Mouse (Mus musculus) cerebellum, adult 2 months (tissue): Measurements from ENCODE around the gene Galk2. TPM values are rescaled to one million over a fixed set of nuclear protein-coding genes. Genes with fewer than 3 reads are reported as not detected.

Source experiments
- DNase-seq, 2 experiments: peaks; one replicate each; pipeline ENCODE4 v3.0.0; 2021
- H3K27ac ChIP-seq: fragments of 200-500 bp; 2 replicates; pipeline ENCODE4 v1.5.1; 2012; ENCODE audit warnings: low read length, control low read depth, inconsistent platforms; ENCODE audit not compliant: insufficient read depth
- H3K27me3 ChIP-seq: fragments of 200-500 bp; 2 replicates; pipeline ENCODE4 v1.6.1; 2012; ENCODE audit warnings: inconsistent platforms, mild to moderate bottlenecking, low read length, moderate library complexity; ENCODE audit not compliant: control insufficient read depth, insufficient read depth
- H3K4me1 ChIP-seq: fragments of 200-500 bp; 2 replicates; pipeline ENCODE4 v1.6.1; 2011; ENCODE audit warnings: low read length; ENCODE audit not compliant: control insufficient read depth, insufficient read depth
- H3K4me3 ChIP-seq: fragments of 200-500 bp; replicated peaks from 2 replicates; pipeline ENCODE3; 2011; ENCODE audit warnings: mild to moderate bottlenecking, low read depth, low read length, control low read depth; ENCODE audit not compliant: insufficient read depth
- CTCF ChIP-seq: fragments of 200-500 bp; IDR thresholded peaks from 2 replicates; pipeline ENCODE4 v1.5.1; 2011; ENCODE audit warnings: low read depth, mild to moderate bottlenecking, control low read depth, low read length, moderate library complexity, borderline replicate concordance; ENCODE audit not compliant: insufficient read depth
- POLR2A ChIP-seq: fragments of 200-500 bp; IDR thresholded peaks from 2 replicates; pipeline ENCODE4 v1.6.1; 2011; ENCODE audit warnings: low read length, control low read depth, borderline replicate concordance; ENCODE audit not compliant: insufficient read depth
- WGBS: fragments of 180-500 bp; shearing (Covaris S2); methylation state at CpG from one replicate; pipeline ENCODE4 v1.1.7; 2018; 5-methylcytosine and 5-hydroxymethylcytosine counted together
- polyA plus RNA-seq: library from polyadenylated mRNA; depleted of rRNA; stranded (reverse); fragments of >200 nt; gene quantifications from 2 replicates; pipeline ENCODE4 v1.2.3, GENCODE M21; 2012

Galk2 gene
- polyA plus RNA-seq, 1 experiment: 19.2 TPM

- Histone ChIP-seq H3K27ac (no peak overlapping the region), H3K27me3 (no peaks in the 10 kb centered on the region), H3K4me1 (no peaks in the 10 kb centered on the region), H3K4me3 (no peak overlapping the region)
- WGBS: 52% methylated on average over 5 of the region's 5 CpGs
- TF ChIP-seq POLR2A: no peak
- no peak for TF ChIP-seq CTCF
- DNase-seq: no peak
Measured at GRCm38 (mm10) chr2:125936396-125936795, 77.5 kb downstream of the Galk2 start.

DNA sequence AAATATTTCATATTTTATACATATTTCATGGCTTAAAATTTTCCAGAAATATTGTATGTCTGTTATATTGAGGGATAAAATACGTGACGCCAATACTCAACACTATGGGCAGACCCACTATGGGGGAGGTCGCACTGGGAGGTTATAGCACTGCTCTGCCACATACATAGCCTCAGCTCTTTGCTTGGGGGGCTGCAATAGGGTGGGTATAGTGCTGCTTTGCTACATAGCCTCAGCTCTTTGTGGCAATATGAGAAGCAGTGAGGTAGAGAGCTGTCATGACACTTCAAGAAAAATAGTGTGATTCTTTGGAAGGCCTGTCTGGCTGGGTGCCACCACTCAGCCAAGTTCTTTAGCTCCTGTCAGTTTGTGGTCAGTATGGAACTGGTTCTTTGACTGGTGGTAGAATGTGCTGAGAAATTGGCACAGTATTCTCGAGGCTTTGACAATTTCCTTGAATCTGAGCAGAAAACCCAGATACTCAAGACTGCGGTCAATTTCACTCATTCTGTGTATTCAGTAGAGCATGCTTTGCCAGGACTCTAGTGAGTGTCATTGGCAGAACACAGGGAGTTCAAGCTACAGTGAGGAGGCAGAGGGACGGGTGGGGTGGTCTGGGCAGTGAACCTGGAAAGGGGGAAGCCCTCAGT is 80.2 kb downstream of the Galk2 start:
- no peak for TF ChIP-seq CTCF
- no peak for TF ChIP-seq POLR2A
- DNase-seq: no peak
- no peak overlapping the region for H3K4me3 ChIP-seq
- no peaks in the 10 kb centered on the region for H3K27me3 ChIP-seq
- 61% methylated on average over 6 of the region's 6 CpGs for WGBS
- H3K27ac ChIP-seq: no peak overlapping the region
- no peaks in the 10 kb centered on the region for H3K4me1 ChIP-seq

GRCm38 (mm10) chr2:125941111-125941785 is 82.3 kb downstream of the Galk2 start:
- TF ChIP-seq POLR2A: no peak
- Histone ChIP-seq H3K27ac (no peak overlapping the region), H3K27me3 (no peaks in the 10 kb centered on the region), H3K4me1 (no peaks in the 10 kb centered on the region), H3K4me3 (no peak overlapping the region)
- no peak for DNase-seq
- 67% methylated on average over 6 of the region's 6 CpGs for WGBS

DNA sequence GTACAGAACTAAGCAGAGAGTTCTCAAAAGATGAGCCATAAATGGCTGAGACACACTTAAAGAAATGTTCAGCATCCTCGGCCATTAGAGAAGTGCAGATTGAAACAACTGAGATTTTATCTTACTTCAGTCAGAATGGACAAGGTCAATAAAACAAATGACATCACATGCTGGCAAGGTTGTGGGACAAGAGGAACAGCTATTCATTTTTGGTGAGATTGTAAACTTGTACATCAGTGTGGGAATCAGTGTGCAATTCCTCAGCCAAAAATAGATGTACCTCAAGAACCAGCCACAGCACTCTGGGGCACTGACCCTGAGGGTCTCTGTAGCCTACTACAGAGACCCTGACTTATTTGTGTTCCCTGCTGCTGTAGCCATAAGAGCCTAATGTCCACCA is 84.4 kb downstream of the Galk2 start:
- Histone ChIP-seq H3K4me3 (no peak overlapping the region), H3K27ac (no peak overlapping the region), H3K27me3 (no peaks in the 10 kb centered on the region), H3K4me1 (no peaks in the 10 kb centered on the region)
- WGBS: 88% methylated on average over 1 of the region's 1 CpGs
- no peak for TF ChIP-seq POLR2A
- no peak for TF ChIP-seq CTCF
- DNase-seq: no peak

DNA sequence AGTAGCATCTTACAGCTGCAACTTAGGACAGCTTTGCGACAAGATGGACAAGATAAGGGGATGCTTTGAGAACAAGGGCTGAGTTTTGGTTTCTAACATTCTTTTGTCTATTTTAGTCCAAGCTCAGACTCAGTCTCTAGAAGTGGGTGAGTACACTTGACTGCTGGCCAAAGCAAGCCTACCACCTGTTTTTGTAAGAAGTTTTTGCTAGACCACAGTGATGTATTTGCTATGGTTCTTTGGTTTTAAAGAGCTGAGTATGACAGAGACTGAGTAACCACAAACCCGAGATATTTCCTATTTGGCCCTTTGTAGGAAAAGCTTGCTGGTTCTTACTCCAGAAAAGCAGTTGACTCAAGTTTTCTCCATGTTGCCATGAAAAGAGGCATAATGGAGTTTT is 89.3 kb downstream of the Galk2 start:
- no peaks in the 10 kb centered on the region for H3K27me3 ChIP-seq
- TF ChIP-seq CTCF (no peak), POLR2A (no peak)
- H3K4me3 ChIP-seq: no peak overlapping the region
- H3K4me1 ChIP-seq: no peaks in the 10 kb centered on the region
- 93% methylated on average over 2 of the region's 2 CpGs for WGBS
- H3K27ac ChIP-seq: no peak overlapping the region
- DNase-seq: no peak

DNA sequence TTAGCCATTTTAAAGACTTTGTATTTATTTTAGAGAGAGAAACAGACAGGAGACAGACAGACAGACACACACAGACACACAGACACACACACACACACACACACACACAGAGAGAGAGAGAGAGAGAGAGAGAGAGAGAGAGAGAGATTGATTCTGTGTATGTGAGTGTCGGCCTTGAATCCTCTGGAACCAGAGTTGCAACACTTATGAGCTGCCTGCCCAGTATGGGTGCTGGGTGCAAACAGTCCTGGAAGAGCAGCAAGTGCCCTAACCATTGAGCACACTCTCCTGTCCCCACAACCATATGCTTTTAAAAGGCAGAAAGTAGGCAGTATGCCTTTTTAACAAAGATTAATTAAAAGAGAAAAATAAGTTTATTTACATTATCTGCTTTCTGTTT is 109.9 kb downstream of the Galk2 start:
- Histone ChIP-seq H3K4me3 (no peak overlapping the region), H3K27ac (no peak overlapping the region), H3K4me1 (no peaks in the 10 kb centered on the region), H3K27me3 (no peaks in the 10 kb centered on the region)
- 88% methylated on average over 1 of the region's 1 CpGs for WGBS
- TF ChIP-seq CTCF (no peak), POLR2A (no peak)
- DNase-seq: no peak

DNA sequence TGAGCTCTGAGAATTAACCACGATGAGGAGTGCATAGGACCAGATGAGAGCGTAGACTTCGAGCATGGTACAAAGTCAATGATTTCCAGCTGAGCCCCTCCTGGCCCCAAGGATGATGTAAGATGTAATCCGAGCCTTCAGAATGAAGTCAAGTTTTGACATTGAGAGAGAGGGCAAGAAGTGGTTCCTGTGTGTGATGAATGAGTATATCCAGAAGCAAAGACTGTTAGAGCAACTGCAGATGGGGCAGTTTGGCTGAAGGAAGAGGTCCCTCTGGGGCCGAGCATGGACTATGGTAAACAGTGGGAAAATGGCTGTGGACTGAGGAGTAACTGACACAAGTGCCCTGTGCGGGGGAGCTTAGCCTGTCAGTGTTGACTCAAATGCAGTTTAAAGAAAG is 114.3 kb downstream of the Galk2 start:
- H3K27ac ChIP-seq: no peak overlapping the region
- no peak overlapping the region for H3K4me3 ChIP-seq
- H3K4me1 ChIP-seq: no peaks in the 10 kb centered on the region
- no peak for DNase-seq
- WGBS: 76% methylated on average over 6 of the region's 6 CpGs
- no peak for TF ChIP-seq CTCF
- TF ChIP-seq POLR2A: no peak
- no peaks in the 10 kb centered on the region for H3K27me3 ChIP-seq

DNA sequence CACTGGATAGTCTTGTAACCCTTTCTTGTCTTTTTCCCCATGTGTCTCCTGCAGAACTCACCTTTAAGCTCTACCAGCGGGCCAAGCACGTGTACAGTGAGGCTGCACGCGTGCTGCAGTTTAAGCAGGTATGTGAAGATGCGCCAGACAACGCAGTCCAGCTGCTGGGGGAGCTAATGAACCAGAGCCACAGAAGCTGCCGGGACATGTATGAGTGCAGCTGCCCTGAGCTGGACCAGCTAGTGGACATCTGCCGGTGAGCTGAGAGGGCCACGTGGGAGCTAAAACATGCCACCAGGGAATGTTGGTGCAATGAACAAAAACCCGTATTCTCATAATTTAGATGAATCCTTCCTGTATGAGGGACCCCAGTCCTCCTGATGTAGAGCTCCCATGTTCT is 116.3 kb downstream of the Galk2 start:
- Histone ChIP-seq H3K27me3 (no peaks in the 10 kb centered on the region), H3K4me1 (no peaks in the 10 kb centered on the region), H3K27ac (no peak overlapping the region), H3K4me3 (no peak overlapping the region)
- 85% methylated on average over 10 of the region's 10 CpGs for WGBS
- DNase-seq: no peak
- TF ChIP-seq CTCF: no peak
- TF ChIP-seq POLR2A: no peak
